Comparison of ENCODE assay signal across 10 mouse cellular contexts in the genomic region with DNA sequence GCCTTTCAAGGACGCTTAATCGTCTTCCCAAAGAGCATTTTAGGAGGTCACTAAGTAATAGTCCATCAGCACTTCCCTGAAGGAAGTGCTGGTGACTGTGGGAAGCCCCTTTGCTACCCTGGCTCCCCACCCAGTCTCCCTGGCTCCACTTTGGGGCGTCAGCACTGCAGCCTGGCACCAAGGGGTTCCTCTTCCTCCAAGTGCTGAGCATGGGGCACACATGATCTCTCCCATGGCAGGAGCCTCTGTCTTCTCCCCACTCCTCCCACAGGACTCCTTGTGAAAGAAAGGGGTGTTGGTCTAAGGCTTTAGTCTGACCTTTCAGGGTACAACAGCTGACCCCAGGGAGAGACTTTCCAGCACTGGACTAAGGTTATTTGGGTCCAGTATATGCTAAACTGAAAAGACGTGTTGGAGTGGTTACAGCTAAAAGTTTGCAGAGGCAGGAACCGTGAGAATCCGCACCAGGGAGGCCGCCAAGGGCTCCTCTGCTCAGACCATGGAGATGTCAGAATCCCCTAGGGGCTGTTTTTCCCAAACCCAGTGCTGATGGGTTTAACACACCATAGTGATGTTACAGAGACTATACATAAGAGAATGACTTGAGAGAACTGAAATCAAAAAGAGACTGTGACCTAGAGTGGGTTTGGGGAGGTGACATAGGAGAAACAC.
DNase-seq lines count a peak whose midpoint lies in the region; ATAC-seq and TF ChIP-seq lines count a peak whose summit lies in the region.
"Had no signal": no experiment of that assay in that cellular context is flagged by ENCODE, and none has a peak within 500 bp of the region (broad histone marks: within the 10 kb centered on the region; RNA-seq: fewer than 3 reads in every experiment).

No protein-coding gene starts in this region.

- no peak overlapping the region for H3K4me3 ChIP-seq in kidney, embryonic 16.5 days (ENCODE audit: low read length)
- no peak overlapping the region for H3K4me3 ChIP-seq in embryonic facial prominence, embryonic 15.5 days (replicated peaks)
- H3K4me3 ChIP-seq in heart, embryonic 14.5 days (ENCODE audit: control insufficient read depth in 1 of 2, insufficient read depth in 1 of 2, low read depth in 1 of 2, low read length in 2 of 2): no peak overlapping the region
- H3K4me3 ChIP-seq in liver, postnatal 0 days (ENCODE audit: low read depth, low read length): no peak overlapping the region
- H3K4me3 ChIP-seq: midbrain, embryonic 12.5 days had no signal

- DNase-seq in kidney, adult 18-20 months: no peak
- no peak for DNase-seq in liver, postnatal 0 days
- DNase-seq in retina, embryonic 14.5 days (ENCODE audit: low spot score): no peak
- DNase-seq in right cerebral cortex, postnatal 25 days: no peak
- DNase-seq: thymus, adult 18-20 months had no signal

- peak overlapping the region; percentile 98 for H3K27ac ChIP-seq in kidney, embryonic 16.5 days (ENCODE audit: low read length)
- H3K27ac ChIP-seq in embryonic facial prominence, embryonic 15.5 days (replicated peaks): peak overlapping the region; percentile 81
- peak overlapping the region; percentile 71 to 76 for H3K27ac ChIP-seq in heart, embryonic 14.5 days (replicated peaks in 1 of 2; ENCODE audit: control insufficient read depth in 1 of 2, insufficient read depth in 1 of 2, low read depth in 2 of 2, low read length in 2 of 2)
- H3K27ac ChIP-seq in liver, postnatal 0 days (ENCODE audit: low read depth): peak overlapping the region; percentile 44; the same call in 1 of the 2 replicates
- H3K27ac ChIP-seq: midbrain, embryonic 12.5 days had no signal

- TF ChIP-seq EP300 in liver, postnatal 0 days (IDR thresholded peaks at IDR 0.05; ENCODE audit: low read depth): no peak

- no peak for ATAC-seq in kidney, embryonic 16.5 days (ENCODE audit: low FRiP score, low TSS enrichment)
- ATAC-seq in embryonic facial prominence, embryonic 15.5 days (ENCODE audit: insufficient number of reproducible peaks, low FRiP score, low TSS enrichment, low read depth): no peak
- ATAC-seq in heart, embryonic 14.5 days (ENCODE audit: insufficient number of reproducible peaks, insufficient read depth, low FRiP score, low read depth): no peak
- ATAC-seq in liver, postnatal 0 days: peak; percentile 29; the same call in 1 of the 2 replicates
- ATAC-seq: Patski had no signal

- H3K9me3 ChIP-seq in kidney, embryonic 16.5 days (ENCODE audit: low read length): no peaks in the 10 kb centered on the region
- H3K9me3 ChIP-seq in embryonic facial prominence, embryonic 15.5 days (replicated peaks): no peaks in the 10 kb centered on the region
- H3K9me3 ChIP-seq in heart, embryonic 14.5 days (ENCODE audit: control insufficient read depth, low read length): no peaks in the 10 kb centered on the region
- no peaks in the 10 kb centered on the region for H3K9me3 ChIP-seq in liver, postnatal 0 days (ENCODE audit: low read length)
- H3K9me3 ChIP-seq: midbrain, embryonic 12.5 days had no signal

- 69% methylated on average over 7 of the region's 7 CpGs for WGBS in kidney, embryonic 16.5 days
- 64% methylated on average over 7 of the region's 7 CpGs for WGBS in embryonic facial prominence, embryonic 15.5 days
- 73% methylated on average over 7 of the region's 7 CpGs for WGBS in heart, embryonic 14.5 days
- 76% methylated on average over 7 of the region's 7 CpGs for WGBS in liver, postnatal 0 days (ENCODE audit: insufficient replicate concordance)

- no peaks in the 10 kb centered on the region for H3K36me3 ChIP-seq in kidney, embryonic 16.5 days (ENCODE audit: insufficient read depth, low read length)
- H3K36me3 ChIP-seq in embryonic facial prominence, embryonic 15.5 days: no peaks in the 10 kb centered on the region; the same call in 1 of the 2 replicates
- H3K36me3 ChIP-seq in heart, embryonic 14.5 days (ENCODE audit: control insufficient read depth, insufficient read depth, low read length): peaks cover 22% of the 10 kb centered on the region; the same call in 1 of the 2 replicates
- peaks cover 7% of the 10 kb centered on the region; the same call in 1 of the 2 replicates for H3K36me3 ChIP-seq in liver, postnatal 0 days (replicated peaks; ENCODE audit: insufficient read depth, low read length)

- peaks cover 72% of the 10 kb centered on the region for H3K4me1 ChIP-seq in kidney, embryonic 16.5 days (ENCODE audit: insufficient read depth, low read length)
- peaks cover 54% of the 10 kb centered on the region for H3K4me1 ChIP-seq in embryonic facial prominence, embryonic 15.5 days
- peaks cover 26 to 55% of the 10 kb centered on the region in 2 experiments for H3K4me1 ChIP-seq in heart, embryonic 14.5 days (ENCODE audit: control insufficient read depth in 2 of 2, insufficient read depth in 2 of 2, low read length in 2 of 2)
- peaks cover 51% of the 10 kb centered on the region for H3K4me1 ChIP-seq in liver, postnatal 0 days (ENCODE audit: insufficient read depth)
- H3K4me1 ChIP-seq: midbrain, embryonic 12.5 days had no signal

- 0 out of 2 replicates have a peak overlapping the region, but pooled peaks have one; percentile 14 for H3K4me2 ChIP-seq in kidney, embryonic 16.5 days (replicated peaks; ENCODE audit: low read depth, low read length)
- no peak overlapping the region for H3K4me2 ChIP-seq in embryonic facial prominence, embryonic 15.5 days (replicated peaks)
- no peak overlapping the region for H3K4me2 ChIP-seq in heart, embryonic 14.5 days (ENCODE audit: low read length)
- no peak overlapping the region for H3K4me2 ChIP-seq in liver, postnatal 0 days (ENCODE audit: low read depth, low read length)
- H3K4me2 ChIP-seq: midbrain, embryonic 12.5 days had no signal

- H3K27me3 ChIP-seq in kidney, embryonic 16.5 days (ENCODE audit: insufficient read depth, low read length): no peaks in the 10 kb centered on the region
- H3K27me3 ChIP-seq in embryonic facial prominence, embryonic 15.5 days: no peaks in the 10 kb centered on the region
- H3K27me3 ChIP-seq in heart, embryonic 14.5 days (ENCODE audit: control insufficient read depth, insufficient read depth, low read length): no peaks in the 10 kb centered on the region
- H3K27me3 ChIP-seq in liver, postnatal 0 days (ENCODE audit: insufficient read depth, low read length): no peaks in the 10 kb centered on the region
- H3K27me3 ChIP-seq: midbrain, embryonic 12.5 days; Patski had no signal

- peak overlapping the region; percentile 47; the same call in 1 of the 2 replicates for H3K9ac ChIP-seq in kidney, embryonic 16.5 days (replicated peaks; ENCODE audit: low read length)
- no peak overlapping the region for H3K9ac ChIP-seq in embryonic facial prominence, embryonic 15.5 days
- H3K9ac ChIP-seq in heart, embryonic 14.5 days (ENCODE audit: low read length): peak overlapping the region; percentile 14; the same call in 1 of the 2 replicates
- H3K9ac ChIP-seq in liver, postnatal 0 days (replicated peaks): no peak overlapping the region
- H3K9ac ChIP-seq: midbrain, embryonic 12.5 days had no signal

- TF ChIP-seq CTCF in liver, postnatal 0 days (IDR thresholded peaks at IDR 0.05; ENCODE audit: low read depth): no peak

Comparison
In these comparisons a context has a peak if more than half of its experiments do, and no peak if none do; other contexts are left out.
1. H3K27ac ChIP-seq: peak in every context shown above with its lines; median percentile 98 in kidney, embryonic 16.5 days; 81 in embryonic facial prominence, embryonic 15.5 days; 74 in heart, embryonic 14.5 days; 44 in liver, postnatal 0 days.
2. H3K9ac ChIP-seq: peak in kidney, embryonic 16.5 days (single experiment) and heart, embryonic 14.5 days (single experiment); none in embryonic facial prominence, embryonic 15.5 days (single experiment) and liver, postnatal 0 days (single experiment).